In the genomic region with DNA sequence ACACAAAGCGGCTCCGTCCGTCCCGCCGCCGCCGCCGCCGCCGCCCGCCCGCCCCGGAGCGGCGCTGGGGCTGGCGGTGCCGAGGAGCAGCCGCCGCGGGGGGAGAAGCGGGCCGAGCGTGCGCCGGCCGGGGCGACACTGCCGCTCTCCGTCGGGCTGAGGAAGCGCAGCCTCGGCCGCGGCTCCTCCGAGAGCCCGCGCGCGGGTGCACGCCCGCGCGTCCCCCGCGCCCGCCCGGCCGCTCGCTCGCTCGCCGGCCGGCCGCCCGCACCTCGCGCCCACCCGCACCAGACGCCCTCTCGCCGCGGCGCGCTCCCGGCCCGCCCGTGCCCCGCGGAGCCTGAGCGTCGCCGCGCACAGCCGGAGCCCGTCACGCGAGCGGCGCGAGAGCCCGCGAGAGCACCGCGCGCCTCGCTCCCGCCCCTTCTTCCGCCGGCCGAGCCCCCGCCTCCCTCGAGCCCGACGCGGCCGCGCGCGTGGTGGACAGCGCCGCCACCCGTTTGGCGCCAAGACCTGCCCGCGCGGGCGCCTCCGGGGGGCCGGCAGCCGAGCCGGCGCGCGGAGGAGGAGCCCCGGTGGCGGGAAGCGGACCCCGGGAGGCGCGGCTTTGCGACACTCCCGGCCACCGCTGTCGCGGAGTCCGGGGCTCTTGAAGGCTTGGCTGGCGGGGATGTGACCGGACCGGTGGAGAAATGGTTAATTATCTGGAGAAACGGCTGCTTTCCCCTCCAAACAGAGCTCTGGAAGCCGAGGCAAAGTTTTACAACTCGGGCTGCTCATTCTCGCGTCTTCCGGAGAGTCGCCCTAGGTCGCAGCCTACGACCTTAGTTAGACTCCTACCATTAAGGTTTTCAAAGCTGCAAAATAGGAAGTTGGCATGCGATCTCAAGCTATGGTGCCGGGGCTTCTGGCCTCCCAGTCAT, we compare ENCODE assay signal across 8 mouse cellular contexts. TPM values are rescaled to one million over a fixed set of nuclear protein-coding genes. Genes with fewer than 3 reads are reported as not detected.
DNase-seq lines count a peak whose midpoint lies in the region; ATAC-seq lines count a peak whose summit lies in the region.

A gene (minus strand): TSS at position 438 of the 923 bp plus-strand sequence.

- no peaks in the 10 kb centered on the region for H3K27me3 ChIP-seq in heart, embryonic 13.5 days (replicated peaks)
- no peaks in the 10 kb centered on the region for H3K27me3 ChIP-seq in liver, embryonic 12.5 days (replicated peaks)
- no peaks in the 10 kb centered on the region for H3K27me3 ChIP-seq in stomach, embryonic 15.5 days (replicated peaks)

- peaks cover 22% of the 10 kb centered on the region; the same call in 1 of the 2 replicates for H3K36me3 ChIP-seq in heart, embryonic 13.5 days
- peaks cover 29% of the 10 kb centered on the region for H3K36me3 ChIP-seq in liver, embryonic 12.5 days
- 0 out of 2 replicates have a peak, but pooled peaks cover 6% of the 10 kb centered on the region for H3K36me3 ChIP-seq in stomach, embryonic 15.5 days

- H3K9ac ChIP-seq in heart, embryonic 13.5 days: peak within 1 kb of the TSS; percentile 99
- peak within 1 kb of the TSS; percentile 99 for H3K9ac ChIP-seq in liver, embryonic 12.5 days
- peak within 1 kb of the TSS; percentile 94 for H3K9ac ChIP-seq in stomach, embryonic 15.5 days

- H3K27ac ChIP-seq in heart, embryonic 13.5 days (replicated peaks): peak within 1 kb of the TSS; percentile 98
- peak within 1 kb of the TSS; percentile 98 for H3K27ac ChIP-seq in liver, embryonic 12.5 days
- H3K27ac ChIP-seq in stomach, embryonic 15.5 days: peak within 1 kb of the TSS; percentile 96

- ATAC-seq in erythroid progenitor cell, adult 5-6 weeks (replicated peaks; ENCODE audit: low FRiP score, poor library complexity, severe bottlenecking): peak; percentile 79
- ATAC-seq in heart, embryonic 13.5 days (ENCODE audit: extremely low read depth, insufficient number of reproducible peaks, low FRiP score, low TSS enrichment): peak; percentile 85
- ATAC-seq in liver, embryonic 12.5 days: peak; percentile 87
- ATAC-seq in stomach, embryonic 15.5 days (ENCODE audit: insufficient read depth, low FRiP score, low read depth): peak; percentile 89

- H3K9me3 ChIP-seq in heart, embryonic 13.5 days: no peaks in the 10 kb centered on the region
- no peaks in the 10 kb centered on the region for H3K9me3 ChIP-seq in liver, embryonic 12.5 days (replicated peaks)
- no peaks in the 10 kb centered on the region for H3K9me3 ChIP-seq in stomach, embryonic 15.5 days

- H3K4me2 ChIP-seq in heart, embryonic 13.5 days: peak within 1 kb of the TSS; percentile 84
- H3K4me2 ChIP-seq in liver, embryonic 12.5 days: peak within 1 kb of the TSS; percentile 87
- peak within 1 kb of the TSS; percentile 65 for H3K4me2 ChIP-seq in stomach, embryonic 15.5 days

- DNase-seq in CD4-positive helper T cell, adult 2 months (ENCODE audit: low read depth, low spot score): peak; percentile 91
- peak; percentile 79 for DNase-seq in brain, embryonic 18.5 days (ENCODE audit: low read depth, low spot score)
- DNase-seq in kidney, postnatal 10 days: peak; percentile 93
- peak; percentile 72 to 84 for DNase-seq in natural killer cell, adult 2 months (ENCODE audit: low spot score in 2 of 2)

- H3K4me1 ChIP-seq in heart, embryonic 13.5 days: peaks cover 27% of the 10 kb centered on the region
- peaks cover 44% of the 10 kb centered on the region for H3K4me1 ChIP-seq in liver, embryonic 12.5 days
- H3K4me1 ChIP-seq in stomach, embryonic 15.5 days: peaks cover 15% of the 10 kb centered on the region; the same call in 1 of the 2 replicates

- WGBS in heart, embryonic 13.5 days: under 1% methylated on average over 75 of the region's 140 CpGs
- WGBS in liver, embryonic 12.5 days (ENCODE audit: insufficient replicate concordance): under 1% methylated on average over 110 of the region's 140 CpGs
- WGBS in stomach, embryonic 15.5 days: under 1% methylated on average over 52 of the region's 140 CpGs

- H3K4me3 ChIP-seq in heart, embryonic 13.5 days: peak within 1 kb of the TSS; percentile 90
- H3K4me3 ChIP-seq in liver, embryonic 12.5 days: peak within 1 kb of the TSS; percentile 98
- peak within 1 kb of the TSS; percentile 95 for H3K4me3 ChIP-seq in stomach, embryonic 15.5 days (replicated peaks)

RNA-seq across cellular contexts. Expression of the gene that starts here (rescaled TPM):
- 216 and 231 TPM in 2 replicates for total RNA-seq in erythroid progenitor cell, adult 5-6 weeks (2015; ENCODE audit: low replicate concordance)
- total RNA-seq in erythroid progenitor cell, adult 5-6 weeks (2017; ENCODE audit: low replicate concordance): 270 and 327 TPM in 2 replicates
- polyA plus RNA-seq in heart, embryonic 13.5 days (2015; fragmentation: Nextera tagmentation; extraction: Ambion mirVana): 32.5 and 33.5 TPM in 2 replicates
- polyA plus RNA-seq in liver, embryonic 12.5 days (2016; fragmentation: Nextera tagmentation; extraction: Ambion mirVana): 52.6 and 59.4 TPM in 2 replicates
- 57.1 and 62.3 TPM in 2 replicates for polyA plus RNA-seq in stomach, embryonic 15.5 days (2015; fragmentation: Nextera tagmentation; extraction: Ambion mirVana)

Comparison
In these comparisons a context has a peak if more than half of its experiments do, and no peak if none do; other contexts are left out.
1. Peak in every context shown above with its lines: DNase-seq, ATAC-seq, H3K4me3 ChIP-seq and H3K27ac ChIP-seq.